Mouse (Mus musculus) heart, postnatal 0 days (tissue): ENCODE data around the gene Kmt2c. TPM values are rescaled to one million over a fixed set of nuclear protein-coding genes. Genes with fewer than 3 reads are reported as not detected.

Experiments used
- ATAC-seq: fragments of 200-750 bp; cut with Nextera tagmentation; 2 replicates; pipeline ENCODE4 v1.8.0; 2017; ENCODE audit warnings: low read depth, moderate number of reproducible peaks, moderate library complexity; ENCODE audit not compliant: insufficient read depth
- DNase-seq: peaks from one replicate; pipeline ENCODE4 v3.0.0-alpha.2; 2016; ENCODE audit warnings: low spot score
- H3K27ac ChIP-seq: fragments of 300-500 bp; sonication (generic); 2 replicates; pipeline ENCODE4 v1.5.1; 2014; ENCODE audit warnings: low read depth, mild to moderate bottlenecking
- H3K27me3 ChIP-seq: fragments of 300-500 bp; sonication (generic); 2 replicates; pipeline ENCODE4 v1.6.1; 2014; ENCODE audit warnings: low read length, mixed read lengths; ENCODE audit not compliant: control insufficient read depth, insufficient read depth
- H3K36me3 ChIP-seq: fragments of 300-500 bp; sonication (generic); replicated peaks from 2 replicates; pipeline ENCODE4 v1.6.1; 2014; ENCODE audit warnings: low read length, mixed read lengths; ENCODE audit not compliant: control insufficient read depth, insufficient read depth
- H3K4me1 ChIP-seq: fragments of 300-500 bp; sonication (generic); 2 replicates; pipeline ENCODE4 v1.6.1; 2014; ENCODE audit warnings: antibody characterized with exemption; ENCODE audit not compliant: control insufficient read depth, insufficient read depth
- H3K4me2 ChIP-seq: fragments of 300-500 bp; sonication (generic); 2 replicates; pipeline ENCODE4 v1.6.1; 2014; ENCODE audit warnings: low read depth, mild to moderate bottlenecking, low read length, moderate library complexity
- H3K4me3 ChIP-seq: fragments of 300-500 bp; sonication (generic); 2 replicates; pipeline ENCODE4 v1.5.1; 2014; ENCODE audit warnings: low read depth, low read length
- H3K9ac ChIP-seq: fragments of 300-500 bp; sonication (generic); replicated peaks from 2 replicates; pipeline ENCODE4 v1.6.1; 2014; ENCODE audit warnings: low read depth, low read length, mixed read lengths
- H3K9me3 ChIP-seq: fragments of 300-500 bp; sonication (generic); replicated peaks from 2 replicates; pipeline ENCODE4 v1.6.1; 2016; ENCODE audit warnings: low read length; ENCODE audit not compliant: control insufficient read depth
- CTCF ChIP-seq: IDR thresholded peaks from 2 replicates; pipeline ENCODE4 v1.5.1; 2016; ENCODE audit warnings: antibody characterized with exemption, control low read depth, low read depth
- EP300 ChIP-seq: IDR thresholded peaks from 2 replicates; pipeline ENCODE4 v1.6.1; 2016; ENCODE audit warnings: antibody characterized with exemption, low read depth
- WGBS: fragments of 180-500 bp; shearing (Covaris S2); extraction: QIAGEN DNeasy Blood & Tissue Kit; methylation state at CpG from one replicate; pipeline ENCODE4 v1.1.7; 2014; 5-methylcytosine and 5-hydroxymethylcytosine counted together
- polyA plus RNA-seq: library from polyadenylated mRNA; unstranded; fragments of >200 nt; fragmentation: Nextera tagmentation; extraction: Ambion mirVana; gene quantifications from 2 replicates; pipeline ENCODE4 v1.2.1, GENCODE M21; 2015
- total RNA-seq: library from RNA; depleted of rRNA; stranded (reverse); fragments of >200 nt; gene quantifications from 2 replicates; pipeline ENCODE4 v1.2.3, GENCODE M21; 2014; ENCODE audit warnings: low replicate concordance

Gene Kmt2c
- total and polyA plus RNA-seq, 2 experiments from 2014 or later, result 5.4 to 22.4 TPM

DNA sequence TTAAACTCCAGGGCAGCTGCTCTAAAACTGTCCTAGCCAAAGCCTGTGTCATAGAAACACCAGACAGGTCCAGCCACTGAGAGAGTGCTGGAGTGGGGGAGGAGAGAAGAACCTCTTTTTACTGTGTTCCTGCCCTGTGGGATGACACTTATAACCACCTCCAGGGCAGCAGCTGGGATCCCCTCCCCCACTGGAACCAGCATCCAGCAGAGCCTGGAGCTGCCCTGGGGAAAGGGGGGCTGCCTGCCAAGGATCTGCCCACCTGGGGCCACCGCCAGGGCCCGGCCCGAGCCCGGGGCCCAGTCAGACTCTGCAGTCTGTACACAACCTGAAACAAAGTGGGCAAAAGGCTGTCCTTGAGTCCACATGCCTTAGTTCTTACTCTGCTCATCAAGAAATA is 28.3 kb upstream of the Kmt2c start:
- DNase-seq (no peak), ATAC-seq (no peak)
- TF ChIP-seq CTCF (no peak), EP300 (no peak)
- H3K9ac ChIP-seq, result no peak overlapping the region
- H3K27me3 ChIP-seq, result no peaks in the 10 kb centered on the region
- WGBS, result 30% methylated on average over 4 of the region's 4 CpGs
- H3K4me3 ChIP-seq, result no peak overlapping the region
- no peaks in the 10 kb centered on the region for H3K9me3 ChIP-seq
- H3K27ac ChIP-seq, result peak overlapping the region; percentile 13; the same call in 1 of the 2 replicates
- H3K36me3 ChIP-seq, result no peaks in the 10 kb centered on the region
- H3K4me2 ChIP-seq, result no peak overlapping the region
- H3K4me1 ChIP-seq, result peaks cover 11% of the 10 kb centered on the region

DNA sequence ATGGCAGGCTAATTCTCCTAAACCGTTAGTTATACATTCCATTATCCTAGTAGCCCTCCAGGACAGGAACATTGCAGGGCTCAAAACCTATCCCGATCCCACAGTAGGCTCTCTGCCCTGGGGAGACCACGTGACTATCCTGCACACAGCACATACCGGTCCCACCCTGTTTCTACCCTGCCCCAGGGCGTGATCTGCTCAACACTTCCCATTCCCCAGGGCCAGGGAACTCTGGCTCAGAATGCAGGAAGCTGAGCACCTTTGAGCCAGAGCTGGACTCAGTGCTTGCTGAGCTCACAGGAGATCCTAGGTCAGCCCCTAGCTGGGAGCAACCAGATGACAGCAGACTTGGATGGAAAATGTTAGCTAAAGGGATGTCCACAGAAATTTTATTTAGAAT is 27.5 kb upstream of the Kmt2c start:
- H3K9me3 ChIP-seq, result no peaks in the 10 kb centered on the region
- no peak for TF ChIP-seq EP300
- TF ChIP-seq CTCF, result no peak
- 41% methylated on average over 5 of the region's 5 CpGs for WGBS
- DNase-seq (no peak), ATAC-seq (no peak)
- H3K27me3 ChIP-seq, result no peaks in the 10 kb centered on the region
- no peak overlapping the region for H3K9ac ChIP-seq
- peaks cover 11% of the 10 kb centered on the region for H3K4me1 ChIP-seq
- H3K4me3 ChIP-seq, result no peak overlapping the region
- H3K4me2 ChIP-seq, result no peak overlapping the region
- H3K27ac ChIP-seq, result no peak overlapping the region
- no peaks in the 10 kb centered on the region for H3K36me3 ChIP-seq

DNA sequence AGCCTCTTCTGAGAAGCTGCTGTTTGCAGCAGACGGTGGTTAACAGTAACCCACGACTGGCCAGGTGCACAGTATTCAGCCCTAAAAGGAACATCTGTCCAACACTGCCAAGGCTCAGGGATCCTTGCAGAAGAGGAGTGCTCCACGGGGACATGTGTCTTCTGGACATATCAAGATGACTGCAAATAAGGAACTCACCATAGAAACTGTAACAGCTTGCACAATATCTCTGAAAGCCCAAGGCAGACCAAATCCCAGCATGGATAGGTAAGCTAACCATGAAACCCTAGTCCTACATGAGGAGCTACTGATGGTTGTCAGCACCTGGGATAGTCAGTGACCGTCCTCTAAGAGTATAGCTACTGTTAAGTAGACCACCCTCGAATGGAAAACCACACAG is 22.9 kb upstream of the Kmt2c start:
- no peaks in the 10 kb centered on the region for H3K27me3 ChIP-seq
- 0 out of 2 replicates have a peak, but pooled peaks cover 3% of the 10 kb centered on the region for H3K4me1 ChIP-seq
- DNase-seq (no peak), ATAC-seq (no peak)
- no peak overlapping the region for H3K9ac ChIP-seq
- no peaks in the 10 kb centered on the region for H3K36me3 ChIP-seq
- H3K27ac ChIP-seq, result no peak overlapping the region
- 67% methylated on average over 5 of the region's 5 CpGs for WGBS
- no peak overlapping the region for H3K4me2 ChIP-seq
- H3K4me3 ChIP-seq, result no peak overlapping the region
- no peak for TF ChIP-seq CTCF
- no peak for TF ChIP-seq EP300
- H3K9me3 ChIP-seq, result no peaks in the 10 kb centered on the region

DNA sequence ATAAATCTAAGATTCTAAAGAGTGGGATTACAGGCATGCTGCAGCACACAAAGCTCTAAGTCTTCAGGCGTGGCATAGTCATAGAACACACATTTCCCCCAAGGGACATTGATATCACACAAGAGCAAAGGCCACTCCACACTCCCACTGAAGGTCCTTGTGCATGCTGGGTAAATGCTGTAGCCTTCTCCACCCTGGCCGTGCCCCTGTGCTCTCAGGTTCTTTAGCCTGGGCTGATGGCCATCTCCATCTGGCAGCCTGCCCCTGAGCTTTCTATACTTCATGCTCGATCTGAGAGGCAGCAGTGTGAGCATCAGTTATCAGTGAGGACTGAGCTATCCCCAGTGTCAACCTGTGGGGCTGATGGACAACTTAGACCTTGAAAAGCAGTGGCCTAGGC is 21.2 kb upstream of the Kmt2c start:
- H3K36me3 ChIP-seq, result no peaks in the 10 kb centered on the region
- 38% methylated on average over 3 of the region's 3 CpGs for WGBS
- H3K27me3 ChIP-seq, result no peaks in the 10 kb centered on the region
- H3K4me2 ChIP-seq, result no peak overlapping the region
- H3K4me3 ChIP-seq, result no peak overlapping the region
- TF ChIP-seq EP300 (no peak), CTCF (no peak)
- no peak overlapping the region for H3K27ac ChIP-seq
- H3K9ac ChIP-seq, result no peak overlapping the region
- no peaks in the 10 kb centered on the region for H3K9me3 ChIP-seq
- ATAC-seq (no peak), DNase-seq (no peak)
- no peaks in the 10 kb centered on the region for H3K4me1 ChIP-seq

DNA sequence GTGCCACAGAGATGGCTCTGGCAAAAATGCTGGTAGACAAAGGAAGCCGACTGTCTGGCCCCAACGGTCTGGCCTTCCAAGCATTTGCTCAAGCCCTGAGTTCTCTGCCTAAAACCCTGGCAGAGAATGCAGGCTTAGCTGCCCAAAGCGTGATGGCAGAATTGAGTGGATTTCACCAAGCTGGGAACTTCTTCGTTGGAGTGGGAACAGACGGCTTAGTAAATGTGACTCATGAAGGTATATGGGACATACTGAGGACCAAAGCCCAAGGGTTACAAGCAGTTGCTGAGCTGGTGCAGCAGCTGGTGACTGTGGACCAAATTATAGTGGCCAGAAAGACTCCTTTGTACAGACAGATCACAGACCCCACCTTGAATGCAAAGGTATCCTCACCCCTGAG is 19.0 kb upstream of the Kmt2c start:
- Histone ChIP-seq H3K27ac (no peak overlapping the region), H3K4me2 (no peak overlapping the region), H3K27me3 (no peaks in the 10 kb centered on the region), H3K4me3 (no peak overlapping the region), H3K9me3 (no peaks in the 10 kb centered on the region), H3K4me1 (no peaks in the 10 kb centered on the region), H3K36me3 (no peaks in the 10 kb centered on the region), H3K9ac (no peak overlapping the region)
- ATAC-seq, result no peak
- WGBS, result 83% methylated on average over 5 of the region's 5 CpGs
- no peak for DNase-seq
- TF ChIP-seq CTCF, result no peak
- TF ChIP-seq EP300, result no peak

DNA sequence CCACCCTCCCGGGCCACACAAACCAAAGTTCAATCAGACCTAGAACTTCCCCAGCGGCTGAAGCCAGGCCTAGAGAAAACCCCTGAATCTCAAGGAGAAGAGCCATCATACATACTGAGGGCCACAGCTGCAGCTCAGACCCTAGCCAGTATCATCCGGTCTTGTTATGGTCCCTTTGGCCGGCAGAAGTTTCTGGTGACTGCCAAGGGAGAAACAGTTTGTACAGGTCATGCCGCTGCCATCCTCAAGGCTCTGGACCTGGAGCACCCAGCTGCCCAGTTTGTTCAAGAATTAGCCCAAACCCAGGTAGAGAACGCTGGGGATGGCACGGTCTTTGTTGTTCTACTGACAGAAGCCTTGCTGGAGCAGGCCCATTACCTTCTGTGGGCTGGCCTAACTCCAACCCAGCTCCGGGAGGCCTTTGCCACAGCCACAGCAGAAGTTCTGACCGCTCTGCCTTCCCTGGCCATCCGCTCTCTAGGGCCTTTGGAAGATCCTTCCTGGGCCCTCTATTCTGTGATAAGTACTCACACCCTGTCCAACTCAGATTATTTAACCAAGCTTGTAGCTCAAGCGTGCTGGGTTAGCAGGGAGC is 17.8 kb upstream of the Kmt2c start:
- TF ChIP-seq EP300, result no peak
- no peak overlapping the region for H3K4me3 ChIP-seq
- DNase-seq (no peak), ATAC-seq (no peak)
- no peaks in the 10 kb centered on the region for H3K9me3 ChIP-seq
- no peak overlapping the region for H3K27ac ChIP-seq
- no peaks in the 10 kb centered on the region for H3K27me3 ChIP-seq
- H3K4me2 ChIP-seq, result no peak overlapping the region
- no peaks in the 10 kb centered on the region for H3K4me1 ChIP-seq
- 89% methylated on average over 11 of the region's 11 CpGs for WGBS
- H3K36me3 ChIP-seq, result no peaks in the 10 kb centered on the region
- no peak overlapping the region for H3K9ac ChIP-seq
